Mouse (Mus musculus): ENCODE measurements around the gene Nt5c2. TPM values are rescaled to one million over a fixed set of nuclear protein-coding genes. Genes with fewer than 3 reads are reported as not detected.
"Not testable (repeated sequence)": the region's sequence is repeated elsewhere in the genome, so short reads cannot be mapped to it uniquely, and the experiment has no call there.

Gene Nt5c2
- polyA plus RNA-seq, 1 experiment from 2014 or later, result 23.0 TPM

GRCm38 (mm10) chr19:46996095-46996494, 18.9 kb downstream of the Nt5c2 start:
- 70% methylated on average over 9 of the region's 9 CpGs for WGBS
- no peak for ATAC-seq

GRCm38 (mm10) chr19:46992329-46992728, 22.6 kb downstream of the Nt5c2 start:
- ATAC-seq; H3K27ac ChIP-seq (ENCODE audit: low read depth, low read length); H3K9ac ChIP-seq (ENCODE audit: low read depth, low read length); H3K4me2 ChIP-seq (replicated peaks; ENCODE audit: low read depth); H3K9me3 ChIP-seq (ENCODE audit: control insufficient read depth); H3K36me3 ChIP-seq (ENCODE audit: control insufficient read depth, insufficient read depth); H3K27me3 ChIP-seq (replicated peaks; ENCODE audit: control insufficient read depth, insufficient read depth, low read length); H3K4me3 ChIP-seq (ENCODE audit: low read depth, low read length); H3K4me1 ChIP-seq (replicated peaks; ENCODE audit: control insufficient read depth, insufficient read depth, low read length): not testable (repeated sequence)
- 64% methylated on average over 4 of the region's 4 CpGs for WGBS

More at GRCm38 (mm10) chr19:46996095-46996494, 18.9 kb downstream of the Nt5c2 start:
- no peaks in the 10 kb centered on the region for H3K27me3 ChIP-seq (replicated peaks; ENCODE audit: control insufficient read depth, insufficient read depth, low read length)
- H3K4me1 ChIP-seq (replicated peaks; ENCODE audit: control insufficient read depth, insufficient read depth, low read length), result no peaks in the 10 kb centered on the region
- H3K4me2 ChIP-seq (replicated peaks; ENCODE audit: low read depth), result no peak overlapping the region
- H3K9me3 ChIP-seq (ENCODE audit: control insufficient read depth), result no peaks in the 10 kb centered on the region
- no peak overlapping the region for H3K9ac ChIP-seq (ENCODE audit: low read depth, low read length)
- H3K4me3 ChIP-seq (ENCODE audit: low read depth, low read length), result no peak overlapping the region
- no peak for TF ChIP-seq CTCF (IDR thresholded peaks at IDR 0.05; ENCODE audit: low read depth)
- no peak overlapping the region for H3K27ac ChIP-seq (ENCODE audit: low read depth, low read length)
- H3K36me3 ChIP-seq (ENCODE audit: control insufficient read depth, insufficient read depth), result no peaks in the 10 kb centered on the region

- Histone ChIP-seq H3K9me3 (ENCODE audit: control insufficient read depth) (no peaks in the 10 kb centered on the region), H3K4me3 (ENCODE audit: low read depth, low read length) (no peak overlapping the region), H3K36me3 (ENCODE audit: control insufficient read depth, insufficient read depth) (no peaks in the 10 kb centered on the region), H3K27me3 (replicated peaks; ENCODE audit: control insufficient read depth, insufficient read depth, low read length) (no peaks in the 10 kb centered on the region), H3K27ac (ENCODE audit: low read depth, low read length) (no peak overlapping the region), H3K4me1 (replicated peaks; ENCODE audit: control insufficient read depth, insufficient read depth, low read length) (0 out of 2 replicates have a peak, but pooled peaks cover 7% of the 10 kb centered on the region), H3K4me2 (replicated peaks; ENCODE audit: low read depth) (no peak overlapping the region), H3K9ac (ENCODE audit: low read depth, low read length) (no peak overlapping the region)
- no peak; the same call in 1 of the 2 replicates for ATAC-seq
- TF ChIP-seq CTCF (IDR thresholded peaks at IDR 0.05; ENCODE audit: low read depth), result peak; percentile 99
- 9% methylated on average over 5 of the region's 5 CpGs for WGBS
Observed at GRCm38 (mm10) chr19:46991145-46991544, 23.8 kb downstream of the Nt5c2 start.

- WGBS, result 80% methylated on average over 8 of the region's 8 CpGs
- not testable (repeated sequence) for H3K4me1 ChIP-seq (replicated peaks; ENCODE audit: control insufficient read depth, insufficient read depth, low read length); H3K27ac ChIP-seq (ENCODE audit: low read depth, low read length); H3K9me3 ChIP-seq (ENCODE audit: control insufficient read depth); ATAC-seq; H3K9ac ChIP-seq (ENCODE audit: low read depth, low read length); H3K27me3 ChIP-seq (replicated peaks; ENCODE audit: control insufficient read depth, insufficient read depth, low read length); H3K4me2 ChIP-seq (replicated peaks; ENCODE audit: low read depth); H3K4me3 ChIP-seq (ENCODE audit: low read depth, low read length); H3K36me3 ChIP-seq (ENCODE audit: control insufficient read depth, insufficient read depth)
Observed at GRCm38 (mm10) chr19:46990625-46991024, 24.3 kb downstream of the Nt5c2 start.

GRCm38 (mm10) chr19:46990153-46990518, 24.8 kb downstream of the Nt5c2 start:
- Histone ChIP-seq H3K9ac (ENCODE audit: low read depth, low read length) (no peak overlapping the region), H3K27ac (ENCODE audit: low read depth, low read length) (no peak overlapping the region), H3K36me3 (ENCODE audit: control insufficient read depth, insufficient read depth) (no peaks in the 10 kb centered on the region), H3K27me3 (replicated peaks; ENCODE audit: control insufficient read depth, insufficient read depth, low read length) (no peaks in the 10 kb centered on the region), H3K9me3 (ENCODE audit: control insufficient read depth) (no peaks in the 10 kb centered on the region), H3K4me3 (ENCODE audit: low read depth, low read length) (no peak overlapping the region), H3K4me2 (replicated peaks; ENCODE audit: low read depth) (no peak overlapping the region), H3K4me1 (replicated peaks; ENCODE audit: control insufficient read depth, insufficient read depth, low read length) (0 out of 2 replicates have a peak, but pooled peaks cover 7% of the 10 kb centered on the region)
- no peak for TF ChIP-seq CTCF (IDR thresholded peaks at IDR 0.05; ENCODE audit: low read depth)
- no peak for ATAC-seq
- WGBS, result 88% methylated on average over 3 of the region's 3 CpGs

- no peak overlapping the region for H3K4me2 ChIP-seq (replicated peaks; ENCODE audit: low read depth)
- H3K9me3 ChIP-seq (ENCODE audit: control insufficient read depth), result no peaks in the 10 kb centered on the region
- H3K27ac ChIP-seq (ENCODE audit: low read depth, low read length), result no peak overlapping the region
- H3K4me1 ChIP-seq (replicated peaks; ENCODE audit: control insufficient read depth, insufficient read depth, low read length), result 0 out of 2 replicates have a peak, but pooled peaks cover 7% of the 10 kb centered on the region
- no peak for ATAC-seq
- H3K4me3 ChIP-seq (ENCODE audit: low read depth, low read length), result no peak overlapping the region
- H3K9ac ChIP-seq (ENCODE audit: low read depth, low read length), result no peak overlapping the region
- no peaks in the 10 kb centered on the region for H3K27me3 ChIP-seq (replicated peaks; ENCODE audit: control insufficient read depth, insufficient read depth, low read length)
- TF ChIP-seq CTCF (IDR thresholded peaks at IDR 0.05; ENCODE audit: low read depth), result no peak
- WGBS, result 66% methylated on average over 20 of the region's 20 CpGs
- H3K36me3 ChIP-seq (ENCODE audit: control insufficient read depth, insufficient read depth), result no peaks in the 10 kb centered on the region
Observed at GRCm38 (mm10) chr19:46989479-46990152, 25.3 kb downstream of the Nt5c2 start.

Measured in intestine, postnatal 0 days (tissue).